Mouse (Mus musculus) gastrocnemius, postnatal 36 days (tissue): ENCODE data around the gene Platr17. TPM values are rescaled to one million over a fixed set of nuclear protein-coding genes. Genes with fewer than 3 reads are reported as not detected.

ENCODE experiments used
- DNase-seq, 2 experiments: peaks; one replicate each; pipeline ENCODE4 v3.0.0; 2022
- intact Hi-C: fragments of 180-260 bp; cut with DNase I; formaldehyde crosslinking; loops from one replicate; pipeline ENCODE4 v1.15.1; 2025
- microRNA-seq, 2 experiments: library from miRNA; unstranded; fragments of <30 nt; microRNA quantifications; one replicate each; pipeline ENCODE4 v1.2.0; 2021
- total RNA-seq, 2 experiments: library from RNA; stranded (reverse); gene quantifications; 2 replicates each; pipeline ENCODE4 v1.2.3; 2021

Platr17 gene
- total RNA-seq, 2 experiments from 2014 or later = not detected

- intact Hi-C loops = loop anchor here (2.0 kb wide), 1 partner anchor 15 kb away; the partner anchor contains the start of genes Pfdn6 and Wdr46
Observed at GRCm38 (mm10) chr17:33955555-33956214, 50.8 kb downstream of the Platr17 start, which contains the start of the genes Vps52 and Rps18. Gene Vps52 (plus strand): TSS chr17:33955812. Gene Rps18 (minus strand): TSS chr17:33956001.

More at GRCm38 (mm10) chr17:33955555-33956214, 50.8 kb downstream of the Platr17 start, which contains the start of the genes Vps52 and Rps18:
- DNase-seq = peak; percentile 90 to 93

Small RNA genes within 50 kb of the gene (microRNA-seq; reads per million reads assigned to microRNA genes)
- gene Gm27740 = 0 reads per million in 2 experiments

Other genes starting within 250 kb of the Platr17 start
- 10 to 100 TPM; 57.9 to 64.7 TPM for gene Hnrnpm, start 218.3 kb upstream of the Platr17 start, total RNA-seq
- 10 to 100 TPM; 83.8 to 92.6 TPM for gene March2, start 186.5 kb upstream of the Platr17 start, total RNA-seq
- gene Rab11b, start 144.6 kb upstream of the Platr17 start, total RNA-seq = 100 to 1,000 TPM; 120 to 147 TPM
- 10 to 100 TPM in 1 of 2 experiments, 1 to 10 TPM in 1; 8.0 to 11.7 TPM for gene Angptl4, start 123.3 kb upstream of the Platr17 start, total RNA-seq
- gene Kank3, start 94.6 kb upstream of the Platr17 start, total RNA-seq = 10 to 100 TPM; 15.3 to 22.5 TPM
- gene Rps28, start 80.6 kb upstream of the Platr17 start, total RNA-seq = 100 to 1,000 TPM; 503 to 584 TPM
- gene Ndufa7, start 80.6 kb upstream of the Platr17 start, total RNA-seq = 100 to 1,000 TPM; 325 to 364 TPM
- 10 to 100 TPM; 13.3 to 15.2 TPM for gene Cd320, start 62.0 kb upstream of the Platr17 start, total RNA-seq
- not detected for gene Gm7029, start 31.3 kb upstream of the Platr17 start, total RNA-seq
- 1 to 10 TPM in 1 of 2 experiments, under 1 TPM in 1; 0.74 to 1.1 TPM for gene Kifc1, start 14.5 kb upstream of the Platr17 start, total RNA-seq
- 10 to 100 TPM in 1 of 2 experiments, 1 to 10 TPM in 1; 9.3 to 11.3 TPM for gene Daxx, start 4.3 kb downstream of the Platr17 start, total RNA-seq
- gene Tapbp, start 10.8 kb downstream of the Platr17 start, total RNA-seq = 10 to 100 TPM; 31.8 to 34.7 TPM
- gene Zbtb22, start 10.8 kb downstream of the Platr17 start, total RNA-seq = 10 to 100 TPM; 12.6 to 16.6 TPM
- gene Rgl2, start 24.4 kb downstream of the Platr17 start, total RNA-seq = 10 to 100 TPM; 26.5 to 28.3 TPM
- gene Pfdn6, start 35.2 kb downstream of the Platr17 start, total RNA-seq = 10 to 100 TPM; 56.7 to 58.6 TPM
- gene Wdr46, start 35.5 kb downstream of the Platr17 start, total RNA-seq = 1 to 10 TPM; 8.4 to 9.7 TPM
- 1 to 10 TPM; 1.5 to 1.6 TPM for gene B3galt4, start 46.4 kb downstream of the Platr17 start, total RNA-seq
- 10 to 100 TPM; 30.5 to 30.6 TPM for gene Vps52, start 50.7 kb downstream of the Platr17 start, total RNA-seq
- gene Rps18, start 50.9 kb downstream of the Platr17 start, total RNA-seq = 100 to 1,000 TPM; 282 to 369 TPM
- gene H2-K1, start 95.2 kb downstream of the Platr17 start, total RNA-seq = 10 to 100 TPM; 25.6 to 32.9 TPM
- 10 to 100 TPM; 11.7 to 12.4 TPM for gene Ring1, start 119.5 kb downstream of the Platr17 start, total RNA-seq
- 10 to 100 TPM; 55.5 to 64.2 TPM for gene H2-Ke6, start 122.9 kb downstream of the Platr17 start, total RNA-seq
- 10 to 100 TPM; 40.8 to 45.2 TPM for gene Slc39a7, start 126.5 kb downstream of the Platr17 start, total RNA-seq
- gene Rxrb, start 126.7 kb downstream of the Platr17 start, total RNA-seq = 10 to 100 TPM; 34.5 to 35.3 TPM
- 1 to 10 TPM; 9.3 to 9.6 TPM for gene Col11a2, start 134.3 kb downstream of the Platr17 start, total RNA-seq
- not detected for gene H2-Oa, start 187.2 kb downstream of the Platr17 start, total RNA-seq
- 1 to 10 TPM; 3.6 to 4.9 TPM for gene H2-DMa, start 214.4 kb downstream of the Platr17 start, total RNA-seq
- 10 to 100 TPM; 63.2 to 74.1 TPM for gene Brd2, start 217.5 kb downstream of the Platr17 start, total RNA-seq
- under 1 TPM; 0.35 to 0.48 TPM for gene H2-DMb2, start 238.2 kb downstream of the Platr17 start, total RNA-seq
- gene H2-DMb1, start 247.9 kb downstream of the Platr17 start, total RNA-seq = 1 to 10 TPM in 1 of 2 experiments, under 1 TPM in 1; 0.71 to 1.2 TPM